Mouse (Mus musculus) left cerebral cortex, adult 2 months (tissue): ENCODE data around the gene Lrrc8c. TPM values are rescaled to one million over a fixed set of nuclear protein-coding genes. Genes with fewer than 3 reads are reported as not detected.

Source experiments
- DNase-seq, 2 experiments: peaks; one replicate each; pipeline ENCODE4 v3.0.0; 2021 to 2022; ENCODE audit warnings: low spot score in 2 of 2, mixed read lengths in 1 of 2; ENCODE audit errors: extremely low spot score in 1 of 2
- H3K27ac ChIP-seq: fragments of 200-600 bp; 2 replicates; pipeline ENCODE4 v1.8.1; 2022
- H3K4me3 ChIP-seq: fragments of 200-600 bp; 2 replicates; pipeline ENCODE4 v1.8.1; 2022
- CTCF ChIP-seq: fragments of 200-600 bp; IDR thresholded peaks from 2 replicates; pipeline ENCODE4 v1.8.1; 2022; ENCODE audit warnings: antibody characterized with exemption, mild to moderate bottlenecking, moderate library complexity
- intact Hi-C: fragments of 180-260 bp; cut with DNase I; formaldehyde crosslinking; loops from one replicate; pipeline ENCODE4 v1.15.1; 2025
- total RNA-seq, 2 experiments: library from RNA; stranded (reverse); gene quantifications; 2 replicates each; pipeline ENCODE4 v1.2.3; 2021

Gene Lrrc8c
- total RNA-seq, 2 experiments from 2014 or later, result 32.7 to 37.5 TPM

DNA sequence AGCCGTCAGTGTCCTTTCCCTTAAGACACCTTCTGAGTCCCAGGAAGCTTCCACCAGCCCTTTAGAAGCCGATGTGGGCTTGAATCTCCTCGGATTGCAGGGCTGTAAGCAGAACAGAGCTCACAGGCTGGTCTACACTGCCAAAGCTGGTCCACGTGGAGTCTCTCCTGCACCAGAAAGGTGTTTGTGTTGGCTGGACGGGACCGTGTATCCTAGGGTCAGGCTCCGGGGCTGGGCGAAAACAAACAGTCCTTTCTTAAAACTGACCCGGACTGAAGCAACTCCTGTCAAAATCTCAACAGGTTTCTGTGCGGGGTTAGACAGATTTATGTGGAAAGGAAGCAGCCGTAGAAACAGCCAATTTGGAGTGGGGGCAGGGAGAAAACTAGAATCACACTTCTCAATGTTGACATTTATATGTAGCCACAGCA, 132.4 kb downstream of the Lrrc8c start:
- no peak for TF ChIP-seq CTCF
- H3K27ac ChIP-seq, result no peak overlapping the region
- intact Hi-C loops, result no loop called here
- DNase-seq, result no peak
- H3K4me3 ChIP-seq, result no peak overlapping the region

DNA sequence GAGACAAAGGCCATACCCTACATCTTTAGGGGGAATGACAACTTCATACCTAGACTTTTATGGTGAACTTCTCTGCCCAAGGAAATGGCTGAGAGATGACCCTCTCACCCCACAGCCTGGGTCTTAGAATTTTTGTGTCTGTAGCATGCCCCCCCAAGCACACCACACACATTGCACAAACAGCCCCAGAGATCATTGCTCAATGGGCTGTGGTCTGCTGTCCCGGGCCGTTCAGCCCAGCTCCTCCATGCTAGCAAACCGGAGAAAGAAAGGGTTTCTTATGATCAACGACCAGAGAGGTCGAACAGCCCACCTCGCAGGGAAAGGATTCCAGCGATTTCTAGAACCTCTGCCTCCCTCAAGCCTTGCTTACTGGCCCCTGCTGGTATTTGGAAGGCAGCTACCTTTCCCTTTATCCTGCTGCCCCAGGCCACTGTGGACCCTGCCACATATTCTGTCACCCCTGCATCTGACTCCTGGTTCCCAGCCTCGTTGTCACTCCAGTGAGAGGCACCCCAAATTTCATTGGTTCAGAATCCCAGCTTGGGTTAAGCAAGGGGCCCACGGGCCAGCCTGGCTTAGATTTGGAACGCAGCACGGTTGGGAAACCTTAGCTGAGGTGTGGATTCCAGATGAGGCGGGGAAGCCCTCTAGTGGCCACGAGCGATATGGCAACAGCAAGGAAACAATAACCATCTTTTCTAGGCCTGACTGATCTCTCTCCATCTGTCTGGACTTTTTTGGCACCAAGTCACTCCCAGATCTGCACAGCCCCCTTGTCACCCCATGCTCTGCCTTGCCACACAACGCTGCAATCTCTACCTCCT, 135.3 kb downstream of the Lrrc8c start:
- TF ChIP-seq CTCF, result peak; percentile 98
- Histone ChIP-seq H3K4me3 (no peak overlapping the region), H3K27ac (no peak overlapping the region)
- intact Hi-C loops, result loop anchor here (1.0 to 2.0 kb wide), 4 partner anchors 40 to 249 kb away; partner anchors contain the start of gene Lrrc8c
- peak; percentile 84 to 87 for DNase-seq

DNA sequence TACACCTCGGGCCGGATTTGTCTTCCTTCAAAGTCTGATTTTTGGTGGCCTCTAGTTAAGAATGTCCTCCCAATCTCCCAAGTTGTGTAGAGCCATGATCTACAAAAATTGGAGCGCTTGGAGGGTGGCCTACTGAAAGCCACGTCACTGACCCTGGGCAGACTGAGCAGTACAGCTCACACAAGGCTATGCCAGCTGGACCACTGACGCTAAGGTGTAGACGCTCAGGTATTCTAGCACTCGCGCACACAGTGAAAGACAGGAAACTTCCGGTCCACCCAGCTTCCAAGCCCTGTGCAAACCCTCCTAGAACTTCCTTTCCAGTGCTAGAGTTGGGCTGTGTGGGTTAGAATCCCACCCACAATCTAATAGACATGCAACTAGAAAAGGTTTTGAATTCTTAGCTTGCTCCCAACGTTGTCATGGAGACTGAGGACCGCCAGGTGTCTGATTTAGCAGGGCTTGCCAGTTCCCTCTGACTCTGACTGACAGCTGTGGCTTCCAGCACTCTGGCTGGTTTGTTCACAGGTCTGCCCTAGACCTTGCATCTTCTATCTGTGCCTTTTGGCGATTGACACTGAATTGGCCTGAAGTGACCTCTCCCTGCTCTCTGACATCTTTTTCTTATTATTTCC, 136.0 kb downstream of the Lrrc8c start:
- intact Hi-C loops, result loop anchor here (1.0 to 2.0 kb wide), 2 partner anchors 40 to 162 kb away; no protein-coding TSS in a partner anchor
- no peak overlapping the region for H3K4me3 ChIP-seq
- no peak for DNase-seq
- no peak overlapping the region for H3K27ac ChIP-seq
- no peak for TF ChIP-seq CTCF

DNA sequence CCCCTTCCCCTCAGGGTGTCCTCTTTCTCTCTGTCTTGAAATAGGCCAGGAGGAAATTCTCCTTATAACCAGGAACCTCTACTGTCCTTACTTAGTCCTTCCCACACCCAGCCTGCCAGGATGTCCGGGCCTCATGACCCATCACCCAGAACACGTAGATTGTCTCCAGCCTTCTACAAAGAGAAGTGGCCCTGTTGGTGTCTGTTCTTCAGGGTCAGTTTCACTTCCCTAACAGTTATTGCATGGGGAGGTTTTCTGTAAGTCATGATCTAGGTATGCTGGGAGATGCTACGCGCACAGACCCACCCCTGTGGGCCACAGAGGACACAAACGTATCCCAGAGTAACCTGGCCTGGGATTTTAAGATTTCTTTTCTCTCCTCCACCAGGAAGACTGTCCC, 142.7 kb downstream of the Lrrc8c start:
- no peak overlapping the region for H3K27ac ChIP-seq
- no peak for TF ChIP-seq CTCF
- DNase-seq, result no peak
- H3K4me3 ChIP-seq, result no peak overlapping the region
- intact Hi-C loops, result no loop called here

Other genes starting within 250 kb of the Lrrc8c start
- not detected for gene Gm43302, start 225.7 kb upstream of the Lrrc8c start, total RNA-seq
- gene Gbp6, start 225.7 kb upstream of the Lrrc8c start, total RNA-seq, result under 1 TPM; 0.84 to 0.95 TPM
- 10 to 100 TPM; 90.1 to 90.6 TPM for gene Lrrc8b, start 103.6 kb upstream of the Lrrc8c start, total RNA-seq
- gene Lrrc8d, start 180.6 kb downstream of the Lrrc8c start, total RNA-seq, result 10 to 100 TPM; 35.6 to 39.0 TPM